Comparison of ENCODE assay signal across 8 mouse cellular contexts in genomic region chr5:76923428-76923827, GRCm38 (mm10). TPM values are rescaled to one million over a fixed set of nuclear protein-coding genes. Genes with fewer than 3 reads are reported as not detected.
DNase-seq lines count a peak whose midpoint lies in the region; ATAC-seq lines count a peak whose summit lies in the region.

No protein-coding gene starts in this region.

- peak; percentile 38 for DNase-seq in layer of hippocampus, adult 11-12 months (ENCODE audit: low spot score)
- DNase-seq in layer of hippocampus, adult 9-10 months (ENCODE audit: low spot score), result no peak
- DNase-seq in cerebellum, adult 11 months, result peak; percentile 63
- DNase-seq in gastrocnemius, postnatal 4 days (ENCODE audit: low spot score in 2 of 2), result peak; percentile 59 to 74
- DNase-seq in kidney, postnatal 36 days, result peak; percentile 94 to 95
- peak; percentile 75 to 79 for DNase-seq in right cerebral cortex, postnatal 10 days (ENCODE audit: low spot score in 2 of 2)
- no peak for DNase-seq in thymus, postnatal 25 days

- ATAC-seq in granulocyte monocyte progenitor cell, adult 5-6 weeks (replicated peaks; ENCODE audit: poor library complexity, severe bottlenecking), result no peak

RNA-seq across cellular contexts. Expression of gene Aasdh, which starts 18.1 kb away (rescaled TPM):
- 10 to 100 TPM; 12.4 to 16.0 TPM for total RNA-seq in gastrocnemius, postnatal 4 days (2021)
- 18.1 and 33.9 TPM in 2 replicates for total RNA-seq in granulocyte monocyte progenitor cell, adult 5-6 weeks (2014; fragmentation: Nextera tagmentation)
- total RNA-seq in granulocyte monocyte progenitor cell, adult 5-6 weeks (2017), result 21.9 and 38.7 TPM in 2 replicates

RNA-seq across cellular contexts. Expression of gene Paics, which starts 27.7 kb away (rescaled TPM):
- total RNA-seq in gastrocnemius, postnatal 4 days (2021), result 100 to 1,000 TPM; 150 to 154 TPM
- total RNA-seq in granulocyte monocyte progenitor cell, adult 5-6 weeks (2014; fragmentation: Nextera tagmentation), result 266 and 303 TPM in 2 replicates
- total RNA-seq in granulocyte monocyte progenitor cell, adult 5-6 weeks (2017), result 463 and 482 TPM in 2 replicates

RNA-seq across cellular contexts. Expression of gene Ppat, which starts 27.9 kb away (rescaled TPM):
- 10 to 100 TPM; 35.6 to 39.2 TPM for total RNA-seq in gastrocnemius, postnatal 4 days (2021)
- total RNA-seq in granulocyte monocyte progenitor cell, adult 5-6 weeks (2014; fragmentation: Nextera tagmentation), result 45.5 and 46.1 TPM in 2 replicates
- total RNA-seq in granulocyte monocyte progenitor cell, adult 5-6 weeks (2017), result 73.6 and 87.8 TPM in 2 replicates

RNA-seq across cellular contexts. Expression of gene Srp72, which starts 51.1 kb away (rescaled TPM):
- total RNA-seq in gastrocnemius, postnatal 4 days (2021), result 10 to 100 TPM; 84.2 to 86.6 TPM
- total RNA-seq in granulocyte monocyte progenitor cell, adult 5-6 weeks (2014; fragmentation: Nextera tagmentation), result 188 and 189 TPM in 2 replicates
- total RNA-seq in granulocyte monocyte progenitor cell, adult 5-6 weeks (2017), result 145 and 146 TPM in 2 replicates

Comparison
In these comparisons a context has a peak if more than half of its experiments do, and no peak if none do; other contexts are left out.
1. DNase-seq: peak in layer of hippocampus, adult 11-12 months (single experiment), cerebellum, adult 11 months (single experiment), gastrocnemius, postnatal 4 days (2 of 2), kidney, postnatal 36 days (2 of 2) and right cerebral cortex, postnatal 10 days (2 of 2); none in layer of hippocampus, adult 9-10 months (single experiment) and thymus, postnatal 25 days (single experiment).